Mouse (Mus musculus) heart, embryonic 13.5 days (tissue): Measurements from ENCODE around the gene Spty2d1. TPM values are rescaled to one million over a fixed set of nuclear protein-coding genes. Genes with fewer than 3 reads are reported as not detected.

ENCODE experiments used
- ATAC-seq: fragments of 200-750 bp; cut with Nextera tagmentation; 2 replicates; pipeline ENCODE4 v1.8.0; 2017; ENCODE audit warnings: moderate TSS enrichment; ENCODE audit not compliant: insufficient number of reproducible peaks, low FRiP score, low TSS enrichment; ENCODE audit errors: extremely low read depth
- H3K27ac ChIP-seq: fragments of 300-500 bp; sonication (generic); replicated peaks from 2 replicates; pipeline ENCODE4 v1.5.1; 2015; ENCODE audit warnings: moderate library complexity, mild to moderate bottlenecking, inconsistent platforms
- H3K27me3 ChIP-seq: fragments of 300-500 bp; sonication (generic); replicated peaks from 2 replicates; pipeline ENCODE4 v1.6.1; 2015; ENCODE audit warnings: mild to moderate bottlenecking, inconsistent platforms
- H3K36me3 ChIP-seq: fragments of 300-500 bp; sonication (generic); 2 replicates; pipeline ENCODE4 v1.6.1; 2015; ENCODE audit warnings: mild to moderate bottlenecking, inconsistent platforms
- H3K4me1 ChIP-seq: fragments of 300-500 bp; sonication (generic); 2 replicates; pipeline ENCODE4 v1.6.1; 2015; ENCODE audit warnings: inconsistent platforms
- H3K4me2 ChIP-seq: fragments of 300-500 bp; sonication (generic); 2 replicates; pipeline ENCODE4 v1.6.1; 2015; ENCODE audit warnings: inconsistent platforms, mild to moderate bottlenecking, moderate library complexity
- H3K4me3 ChIP-seq: fragments of 300-500 bp; sonication (generic); 2 replicates; pipeline ENCODE4 v1.5.1; 2015; ENCODE audit warnings: moderate library complexity, mild to moderate bottlenecking, inconsistent platforms
- H3K9ac ChIP-seq: fragments of 300-500 bp; sonication (generic); 2 replicates; pipeline ENCODE4 v1.6.1; 2015; ENCODE audit warnings: inconsistent platforms, mild to moderate bottlenecking, moderate library complexity
- H3K9me3 ChIP-seq: fragments of 300-500 bp; sonication (generic); 2 replicates; pipeline ENCODE4 v1.6.1; 2016; ENCODE audit warnings: inconsistent platforms
- whole genome bisulfite sequencing: fragments of 180-500 bp; shearing (Covaris S2); methylation state at CpG from one replicate; pipeline ENCODE4 v1.1.7; 2015; ENCODE audit warnings: mixed read lengths; 5-methylcytosine and 5-hydroxymethylcytosine counted together
- polyA plus RNA-seq: library from polyadenylated mRNA; unstranded; fragments of >200 nt; fragmentation: Nextera tagmentation; extraction: Ambion mirVana; gene quantifications from 2 replicates; pipeline ENCODE4 v1.2.1, GENCODE M21; 2015

Gene Spty2d1
- 13.1 and 13.4 TPM in 2 replicates for polyA plus RNA-seq

GRCm38 (mm10) chr7:47008168-47008993 is at the start of gene Spty2d1:
Spty2d1 (minus strand) TSS chr7:47008411.
- Histone ChIP-seq H3K4me2 (peak within 1 kb of the TSS; percentile 90), H3K9me3 (no peaks in the 10 kb centered on the region), H3K4me3 (peak within 1 kb of the TSS; percentile 69), H3K36me3 (no peaks in the 10 kb centered on the region), H3K9ac (peak within 1 kb of the TSS; percentile 86), H3K4me1 (peaks cover 54% of the 10 kb centered on the region), H3K27ac (peak within 1 kb of the TSS; percentile 92), H3K27me3 (no peaks in the 10 kb centered on the region)
- peak; percentile 93 for ATAC-seq
- 1% methylated on average over 57 of the region's 57 CpGs for WGBS

- no peak overlapping the region for H3K4me2 ChIP-seq
- WGBS: 84% methylated on average over 4 of the region's 4 CpGs
- no peaks in the 10 kb centered on the region for H3K9me3 ChIP-seq
- no peaks in the 10 kb centered on the region for H3K27me3 ChIP-seq
- peaks cover 17% of the 10 kb centered on the region for H3K36me3 ChIP-seq
- no peak overlapping the region for H3K4me3 ChIP-seq
- no peak overlapping the region for H3K9ac ChIP-seq
- ATAC-seq: no peak
- peaks cover 35% of the 10 kb centered on the region for H3K4me1 ChIP-seq
- no peak overlapping the region for H3K27ac ChIP-seq
Observed at GRCm38 (mm10) chr7:47056273-47056672, 48.1 kb upstream of the Spty2d1 start.

GRCm38 (mm10) chr7:47055744-47056143 is 47.5 kb upstream of the Spty2d1 start:
- Histone ChIP-seq H3K27me3 (no peaks in the 10 kb centered on the region), H3K9me3 (no peaks in the 10 kb centered on the region), H3K27ac (no peak overlapping the region), H3K4me3 (no peak overlapping the region), H3K9ac (no peak overlapping the region), H3K4me2 (no peak overlapping the region), H3K36me3 (peaks cover 17% of the 10 kb centered on the region), H3K4me1 (peaks cover 39% of the 10 kb centered on the region)
- no peak for ATAC-seq
- WGBS: 57% methylated on average over 9 of the region's 9 CpGs

GRCm38 (mm10) chr7:47054666-47055065 is 46.5 kb upstream of the Spty2d1 start:
- no peak overlapping the region for H3K4me3 ChIP-seq
- no peak overlapping the region for H3K9ac ChIP-seq
- H3K9me3 ChIP-seq: no peaks in the 10 kb centered on the region
- ATAC-seq: no peak
- H3K27me3 ChIP-seq: no peaks in the 10 kb centered on the region
- H3K4me1 ChIP-seq: peaks cover 35% of the 10 kb centered on the region
- no peak overlapping the region for H3K4me2 ChIP-seq
- peaks cover 17% of the 10 kb centered on the region for H3K36me3 ChIP-seq
- H3K27ac ChIP-seq: no peak overlapping the region
- 71% methylated on average over 2 of the region's 2 CpGs for WGBS

GRCm38 (mm10) chr7:47053287-47053686 is 45.1 kb upstream of the Spty2d1 start:
- H3K4me2 ChIP-seq: peak overlapping the region; percentile 83
- H3K4me3 ChIP-seq: no peak overlapping the region
- H3K27me3 ChIP-seq: 0 out of 2 replicates have a peak, but pooled peaks cover 3% of the 10 kb centered on the region
- peaks cover 17% of the 10 kb centered on the region for H3K36me3 ChIP-seq
- 0 out of 2 replicates have a peak overlapping the region, but pooled peaks have one; percentile 3 for H3K9ac ChIP-seq
- H3K4me1 ChIP-seq: peaks cover 28% of the 10 kb centered on the region
- peak overlapping the region; percentile 94; the same call in 1 of the 2 replicates for H3K27ac ChIP-seq
- H3K9me3 ChIP-seq: no peaks in the 10 kb centered on the region
- WGBS: 87% methylated on average over 15 of the region's 15 CpGs
- ATAC-seq: no peak

- H3K9ac ChIP-seq: peak overlapping the region; percentile 89
- H3K36me3 ChIP-seq: peaks cover 17% of the 10 kb centered on the region
- H3K27ac ChIP-seq: peak overlapping the region; percentile 94
- H3K4me2 ChIP-seq: peak overlapping the region; percentile 83
- H3K9me3 ChIP-seq: no peaks in the 10 kb centered on the region
- 0 out of 2 replicates have a peak, but pooled peaks cover 8% of the 10 kb centered on the region for H3K27me3 ChIP-seq
- 13% methylated on average over 3 of the region's 3 CpGs for WGBS
- H3K4me1 ChIP-seq: peaks cover 28% of the 10 kb centered on the region
- peak; percentile 11; the same call in 1 of the 2 replicates for ATAC-seq
- peak overlapping the region; percentile 80 for H3K4me3 ChIP-seq
Observed at GRCm38 (mm10) chr7:47052276-47052675, 44.1 kb upstream of the Spty2d1 start.

GRCm38 (mm10) chr7:47051404-47052151 is 43.4 kb upstream of the Spty2d1 start:
- Histone ChIP-seq H3K4me1 (peaks cover 28% of the 10 kb centered on the region), H3K9me3 (no peaks in the 10 kb centered on the region), H3K9ac (peak overlapping the region; percentile 89), H3K27me3 (0 out of 2 replicates have a peak, but pooled peaks cover 8% of the 10 kb centered on the region), H3K36me3 (peaks cover 17% of the 10 kb centered on the region), H3K27ac (peak overlapping the region; percentile 94), H3K4me3 (peak overlapping the region; percentile 80), H3K4me2 (peak overlapping the region; percentile 83)
- 7% methylated on average over 2 of the region's 2 CpGs for WGBS
- no peak for ATAC-seq

GRCm38 (mm10) chr7:47050766-47051165 is 42.6 kb upstream of the Spty2d1 start:
- H3K4me1 ChIP-seq: peaks cover 28% of the 10 kb centered on the region
- peaks cover 17% of the 10 kb centered on the region for H3K36me3 ChIP-seq
- H3K27ac ChIP-seq: peak overlapping the region; percentile 94
- ATAC-seq: peak; percentile 45
- H3K4me2 ChIP-seq: peak overlapping the region; percentile 83
- no peaks in the 10 kb centered on the region for H3K9me3 ChIP-seq
- under 1% methylated on average over 33 of the region's 34 CpGs for WGBS
- peak overlapping the region; percentile 89 for H3K9ac ChIP-seq
- H3K27me3 ChIP-seq: 0 out of 2 replicates have a peak, but pooled peaks cover 8% of the 10 kb centered on the region
- peak overlapping the region; percentile 80 for H3K4me3 ChIP-seq

GRCm38 (mm10) chr7:47050366-47050765 is 42.2 kb upstream of the Spty2d1 start, which contains the start of gene Tmem86a:
Tmem86a (plus strand) TSS chr7:47050601.
- Histone ChIP-seq H3K9me3 (no peaks in the 10 kb centered on the region), H3K27me3 (0 out of 2 replicates have a peak, but pooled peaks cover 8% of the 10 kb centered on the region), H3K4me2 (peak within 1 kb of the TSS; percentile 83), H3K9ac (peak within 1 kb of the TSS; percentile 89), H3K4me3 (peak within 1 kb of the TSS; percentile 80), H3K4me1 (peaks cover 26% of the 10 kb centered on the region), H3K36me3 (peaks cover 17% of the 10 kb centered on the region), H3K27ac (peak within 1 kb of the TSS; percentile 94)
- 0% methylated on average over 33 of the region's 33 CpGs for WGBS
- ATAC-seq: peak; percentile 91

GRCm38 (mm10) chr7:47042823-47043490 is 34.7 kb upstream of the Spty2d1 start:
- Histone ChIP-seq H3K4me2 (no peak overlapping the region), H3K4me3 (no peak overlapping the region), H3K4me1 (0 out of 2 replicates have a peak, but pooled peaks cover 7% of the 10 kb centered on the region), H3K27ac (peak overlapping the region; percentile 30), H3K9ac (no peak overlapping the region), H3K36me3 (no peaks in the 10 kb centered on the region), H3K9me3 (no peaks in the 10 kb centered on the region), H3K27me3 (0 out of 2 replicates have a peak, but pooled peaks cover 4% of the 10 kb centered on the region)
- no peak for ATAC-seq
- WGBS: 35% methylated on average over 6 of the region's 6 CpGs
